Mouse (Mus musculus): ENCODE measurements around the gene Atp10b. TPM values are rescaled to one million over a fixed set of nuclear protein-coding genes. Genes with fewer than 3 reads are reported as not detected.

Atp10b gene
- total and polyA plus RNA-seq, 3 experiments, result not detected

GRCm38 (mm10) chr11:43311000-43311399 lies 161.3 kb downstream of the Atp10b start:
- Histone ChIP-seq H3K4me3 (replicated peaks in 1 of 3; ENCODE audit: low read depth in 2 of 3, low read length in 2 of 3, poor library complexity in 1 of 3) (no peak overlapping the region), H3K9me3 (replicated peaks; ENCODE audit: low read length) (no peaks in the 10 kb centered on the region), H3K4me2 (ENCODE audit: insufficient read depth, low read depth, poor library complexity, severe bottlenecking) (no peak overlapping the region), H3K36me3 (replicated peaks in 1 of 2; ENCODE audit: control insufficient read depth in 1 of 2, insufficient read depth in 1 of 2, low read length in 1 of 2) (no peaks in the 10 kb centered on the region), H3K4me1 (ENCODE audit: control insufficient read depth in 1 of 2, insufficient read depth in 2 of 2) (no peaks in the 10 kb centered on the region; a peak in 1 of 4 replicates), H3K9ac (ENCODE audit: insufficient read depth, low read depth) (no peak overlapping the region), H3K27ac (ENCODE audit: insufficient read depth, low read depth) (no peak overlapping the region), H3K27me3 (replicated peaks) (no peaks in the 10 kb centered on the region), H3K79me2 (replicated peaks; ENCODE audit: control insufficient read depth, extremely low read depth, insufficient read depth, poor library complexity, severe bottlenecking) (no peaks in the 10 kb centered on the region)
- in situ Hi-C loops (cut with MboI; ENCODE audit: low pct_ligation_motif_present, low pct_unique_long_range_greater_than_20kb, low sequenced_read_pairs) (no loop called here), dilution Hi-C loops (cut with MboI; ENCODE audit: extremely low pct_ligation_motif_present, extremely low pct_unique_long_range_greater_than_20kb, low sequenced_read_pairs) (no loop called here)
- no peak for TF ChIP-seq PAX5 (IDR thresholded peaks at IDR 0.05; ENCODE audit: low read length)
- TF ChIP-seq CHD2 (IDR thresholded peaks at IDR 0.05; ENCODE audit: low read length), result no peak
- no peak for TF ChIP-seq SIN3A (IDR thresholded peaks at IDR 0.05; ENCODE audit: low read length)
- no peak for DNase-seq (ENCODE audit: extremely low read depth)

Other genes starting within 250 kb of the Atp10b start
- gene Gm9972, start 114.1 kb upstream of the Atp10b start, total RNA-seq (2012; rRNA removed), result not detected in 2 replicates
- not detected in 2 replicates for gene Gm9972, start 114.1 kb upstream of the Atp10b start, total RNA-seq (2014; rRNA removed)
- gene Gm9972, start 114.1 kb upstream of the Atp10b start, polyA plus RNA-seq (2012; ENCODE audit: insufficient read length, low read depth), result not detected in 2 replicates